Mouse (Mus musculus) retina, postnatal 1 day (tissue): ENCODE measurements around the gene Olfr916.

ENCODE experiments used
- DNase-seq: peaks from one replicate; pipeline ENCODE4 v3.0.0-alpha.2; 2012

Gene Olfr916

GRCm38 (mm10) chr9:38659775-38660174 is at the start of gene Olfr916:
TSS of gene Olfr916 (minus strand) at chr9:38659875.
- DNase-seq: no peak

GRCm38 (mm10) chr9:38674501-38674900 is 14.8 kb upstream of the Olfr916 start, which contains the start of gene Olfr918:
TSS of gene Olfr918 (minus strand) at chr9:38674601.
- DNase-seq: no peak

GRCm38 (mm10) chr9:38672887-38673286 is 13.2 kb upstream of the Olfr916 start:
- DNase-seq: no peak

- DNase-seq: no peak
Observed at GRCm38 (mm10) chr9:38665742-38666141, 6.1 kb upstream of the Olfr916 start, which contains the start of gene Olfr917. TSS of gene Olfr917 (minus strand) at chr9:38665842.

- no peak for DNase-seq
Observed at GRCm38 (mm10) chr9:38632406-38632805, 27.3 kb downstream of the Olfr916 start.
